Mouse (Mus musculus) intestine, embryonic 16.5 days (tissue): ENCODE results near the gene Espnl. TPM values are rescaled to one million over a fixed set of nuclear protein-coding genes. Genes with fewer than 3 reads are reported as not detected.

ENCODE experiments used
- polyA plus RNA-seq: library from polyadenylated mRNA; unstranded; fragments of >200 nt; fragmentation: Nextera tagmentation; extraction: Ambion mirVana; gene quantifications from 2 replicates; pipeline ENCODE4 v1.2.1, GENCODE M21; 2015

Espnl gene
- polyA plus RNA-seq, 1 experiment from 2014 or later = 0.09 TPM

Other genes with a start within 250 kb of the Espnl start
- 0.44 and 0.53 TPM in 2 replicates for gene Rbm44, start 177.0 kb upstream of the Espnl start, polyA plus RNA-seq
- gene Ramp1, start 142.3 kb upstream of the Espnl start, polyA plus RNA-seq = 11.4 and 11.9 TPM in 2 replicates
- 58.5 and 68.8 TPM in 2 replicates for gene Ube2f, start 71.8 kb upstream of the Espnl start, polyA plus RNA-seq
- 27.4 and 28.6 TPM in 2 replicates for gene Scly, start 23.7 kb upstream of the Espnl start, polyA plus RNA-seq
- 0.37 and 0.38 TPM in 2 replicates for gene Klhl30, start 28.9 kb downstream of the Espnl start, polyA plus RNA-seq
- 7.1 and 9.0 TPM in 2 replicates for gene Erfe, start 44.4 kb downstream of the Espnl start, polyA plus RNA-seq
- gene Ilkap, start 76.7 kb downstream of the Espnl start, polyA plus RNA-seq = 102 and 112 TPM in 2 replicates
- 98.7 and 105 TPM in 2 replicates for gene Hes6, start 92.0 kb downstream of the Espnl start, polyA plus RNA-seq
- 8.9 and 11.7 TPM in 2 replicates for gene Per2, start 137.2 kb downstream of the Espnl start, polyA plus RNA-seq
- gene Traf3ip1, start 172.6 kb downstream of the Espnl start, polyA plus RNA-seq = 6.2 and 6.7 TPM in 2 replicates
- gene Asb1, start 218.5 kb downstream of the Espnl start, polyA plus RNA-seq = 3.1 and 3.4 TPM in 2 replicates